Mouse (Mus musculus) ES-E14 (cell line): ENCODE results near the gene Tspoap1. TPM values are rescaled to one million over a fixed set of nuclear protein-coding genes. Genes with fewer than 3 reads are reported as not detected.

Source experiments
- DNase-seq: peaks from one replicate; pipeline ENCODE4 v3.0.0-alpha.2; 2013; ENCODE audit warnings: low read depth, low spot score
- H3K27ac ChIP-seq: 2 replicates; pipeline ENCODE4 v1.5.1; 2012; ENCODE audit warnings: low read depth, mild to moderate bottlenecking, low read length, moderate library complexity, mixed read lengths; ENCODE audit not compliant: poor library complexity, insufficient read depth, severe bottlenecking
- H3K36me3 ChIP-seq: 2 replicates; pipeline ENCODE4 v1.6.1; 2012; ENCODE audit warnings: mild to moderate bottlenecking, low read length, moderate library complexity, mixed read lengths; ENCODE audit not compliant: control insufficient read depth, poor library complexity, insufficient read depth, severe bottlenecking
- H3K4me1 ChIP-seq, 2 experiments: fragments of 150-350 bp in 1 of 2; sonication (generic) in 1 of 2; 2 replicates each; pipeline ENCODE4 v1.6.1; 2012; ENCODE audit warnings: low read length in 2 of 2, mild to moderate bottlenecking in 1 of 2, mixed read lengths in 1 of 2; ENCODE audit not compliant: control insufficient read depth in 2 of 2, insufficient read depth in 2 of 2, poor library complexity in 1 of 2
- H3K4me3 ChIP-seq, 2 experiments: fragments of 150-350 bp in 1 of 2; sonication (generic) in 1 of 2; 2 replicates each; pipeline ENCODE4 v1.5.1; 2012; ENCODE audit warnings: low read length in 2 of 2, low read depth in 1 of 2, mild to moderate bottlenecking in 1 of 2, mixed read lengths in 1 of 2; ENCODE audit not compliant: insufficient read depth in 1 of 2, poor library complexity in 1 of 2, severe bottlenecking in 1 of 2
- H3K9ac ChIP-seq: 2 replicates; pipeline ENCODE4 v1.6.1; 2012; ENCODE audit warnings: low read depth, mild to moderate bottlenecking, low read length, mixed read lengths; ENCODE audit not compliant: poor library complexity, insufficient read depth, severe bottlenecking
- H3K9me3 ChIP-seq: fragments of 150-350 bp; sonication (generic); 2 replicates; pipeline ENCODE4 v1.6.1; 2012; ENCODE audit warnings: low read depth, mild to moderate bottlenecking, low read length; ENCODE audit not compliant: control insufficient read depth, insufficient read depth
- CHD2 ChIP-seq: IDR thresholded peaks from 2 replicates; pipeline ENCODE4 v1.6.1; 2014; ENCODE audit warnings: mild to moderate bottlenecking, low read depth, low read length, inconsistent platforms
- HCFC1 ChIP-seq: IDR thresholded peaks from 2 replicates; pipeline ENCODE4 v1.6.1; 2012; ENCODE audit warnings: low read length, inconsistent platforms, borderline replicate concordance; ENCODE audit not compliant: insufficient read depth
- MAFK ChIP-seq: IDR thresholded peaks from 2 replicates; pipeline ENCODE4 v1.6.1; 2014; ENCODE audit warnings: mild to moderate bottlenecking, low read depth, low read length, inconsistent platforms; ENCODE audit not compliant: insufficient read depth
- ZC3H11A ChIP-seq: IDR thresholded peaks from 2 replicates; pipeline ENCODE4 v1.6.1; 2012; ENCODE audit warnings: low read depth, mild to moderate bottlenecking, inconsistent platforms, low read length, borderline replicate concordance
- ZNF384 ChIP-seq: IDR thresholded peaks from 2 replicates; pipeline ENCODE4 v1.6.1; 2012; ENCODE audit warnings: low read depth, low read length, inconsistent platforms
- in situ Hi-C, 2 experiments: fragments of 600-800 bp; cut with MboI; formaldehyde crosslinking; loops; one replicate each; pipeline ENCODE4 v1.15.1; 2025; ENCODE audit warnings: low sequenced_read_pairs in 2 of 2, inconsistent platforms in 1 of 2; ENCODE audit not compliant: unreplicated experiment in 2 of 2
- total RNA-seq: library from RNA; depleted of rRNA; stranded (reverse); fragments of 300-350 nt; gene quantifications from 2 replicates; pipeline ENCODE4 v1.2.3, GENCODE M21; 2012; rRNA removed

Gene Tspoap1
- total RNA-seq: 1.8 and 5.2 TPM in 2 replicates

DNA sequence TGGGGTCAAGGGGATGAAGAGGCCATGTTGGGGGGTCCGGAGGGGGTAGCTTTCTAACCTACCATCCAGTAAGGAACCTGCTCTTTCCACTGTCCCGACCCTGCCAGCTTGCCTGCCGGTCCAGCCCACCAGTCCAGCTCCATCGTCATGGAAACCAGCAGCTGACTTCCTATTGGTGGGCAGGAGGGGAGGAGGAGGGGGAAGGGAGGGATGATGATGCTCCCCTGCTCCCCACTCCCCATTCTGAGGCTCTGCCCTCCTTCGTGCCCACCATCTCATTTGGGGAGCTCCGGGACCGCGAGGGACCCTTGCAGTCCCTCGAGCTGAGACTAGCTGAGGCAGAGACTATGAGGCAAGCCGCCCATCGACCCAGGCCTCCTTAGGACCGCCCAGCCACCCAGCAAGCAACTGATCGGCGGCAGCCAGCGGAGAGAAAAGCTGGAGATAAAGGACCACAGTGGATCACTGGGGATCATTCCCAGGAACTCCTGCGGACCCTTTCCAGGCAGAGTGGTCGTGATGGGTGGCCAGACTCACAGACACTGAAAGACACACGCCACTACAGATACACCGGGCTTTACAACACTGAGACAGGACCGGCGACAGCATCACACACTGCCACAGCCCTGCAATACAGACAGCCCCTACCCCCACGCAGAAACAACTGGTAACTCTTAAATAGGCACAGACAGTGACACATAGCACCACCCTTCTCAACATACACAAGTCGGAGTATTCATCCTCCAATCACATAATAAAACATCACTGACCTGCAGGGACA lies at the start of gene Tspoap1:
Gene Tspoap1 (plus strand): TSS at position 241 of the 781 bp plus-strand sequence.
- H3K9me3 ChIP-seq: no peaks in the 10 kb centered on the region
- H3K4me1 ChIP-seq: peaks cover 0 to 14% of the 10 kb centered on the region in 2 experiments; a peak in 1 of 4 replicates
- no peak within 1 kb of the TSS for H3K4me3 ChIP-seq
- in situ Hi-C loops: no loop called here
- no peak within 1 kb of the TSS for H3K27ac ChIP-seq
- DNase-seq: no peak
- no peak within 1 kb of the TSS for H3K9ac ChIP-seq
- TF ChIP-seq HCFC1: no peak
- no peak for TF ChIP-seq ZC3H11A
- no peak for TF ChIP-seq ZNF384
- no peak for TF ChIP-seq MAFK
- TF ChIP-seq CHD2: no peak
- H3K36me3 ChIP-seq: no peaks in the 10 kb centered on the region

DNA sequence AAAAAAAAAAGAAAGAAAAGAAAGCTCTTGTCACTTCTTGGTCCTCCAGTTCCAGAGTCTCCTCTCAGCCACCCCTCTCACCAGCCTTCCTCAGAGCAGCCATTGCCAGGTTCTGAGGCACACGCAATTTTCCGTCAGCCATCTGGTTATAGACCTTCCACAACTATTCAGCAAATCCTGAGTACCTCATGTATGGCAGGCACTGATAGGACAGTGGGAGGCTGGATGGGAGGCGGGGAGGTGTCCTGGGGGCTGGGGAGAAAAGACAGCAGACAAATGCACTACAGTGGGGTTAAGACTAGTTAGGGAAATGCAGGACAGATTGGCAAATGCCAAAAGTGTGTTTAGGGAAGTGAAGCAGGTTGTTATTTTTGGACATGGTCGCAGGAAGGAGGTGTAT lies 48.2 kb upstream of the Tspoap1 start:
- Histone ChIP-seq H3K4me1 (peaks cover 12 to 20% of the 10 kb centered on the region in 2 experiments), H3K36me3 (no peaks in the 10 kb centered on the region), H3K9ac (no peak overlapping the region), H3K27ac (no peak overlapping the region), H3K4me3 (no peak overlapping the region), H3K9me3 (no peaks in the 10 kb centered on the region)
- TF ChIP-seq MAFK (no peak), CHD2 (no peak), ZC3H11A (no peak), HCFC1 (no peak), ZNF384 (no peak)
- DNase-seq: no peak
- in situ Hi-C loops: no loop called here

DNA sequence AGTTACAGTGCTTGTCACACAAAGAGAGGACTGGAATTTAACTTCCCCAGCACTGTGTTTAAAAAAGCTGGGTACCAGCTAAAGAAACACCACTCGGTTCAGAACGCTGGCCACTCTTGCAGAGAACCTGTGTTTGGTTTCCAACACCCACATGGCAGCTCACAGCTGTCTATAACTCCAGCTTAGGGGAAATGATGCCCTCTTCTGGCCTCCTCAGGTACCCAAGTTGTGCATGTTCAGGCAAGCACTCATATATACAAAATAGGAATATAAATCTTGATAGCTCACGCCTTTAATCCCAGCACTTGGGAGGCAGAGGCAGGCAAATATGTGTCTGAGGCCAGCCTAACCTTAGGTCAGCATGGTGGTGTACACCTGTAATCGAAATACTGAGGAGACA lies 44.3 kb upstream of the Tspoap1 start:
- H3K36me3 ChIP-seq: no peaks in the 10 kb centered on the region

DNA sequence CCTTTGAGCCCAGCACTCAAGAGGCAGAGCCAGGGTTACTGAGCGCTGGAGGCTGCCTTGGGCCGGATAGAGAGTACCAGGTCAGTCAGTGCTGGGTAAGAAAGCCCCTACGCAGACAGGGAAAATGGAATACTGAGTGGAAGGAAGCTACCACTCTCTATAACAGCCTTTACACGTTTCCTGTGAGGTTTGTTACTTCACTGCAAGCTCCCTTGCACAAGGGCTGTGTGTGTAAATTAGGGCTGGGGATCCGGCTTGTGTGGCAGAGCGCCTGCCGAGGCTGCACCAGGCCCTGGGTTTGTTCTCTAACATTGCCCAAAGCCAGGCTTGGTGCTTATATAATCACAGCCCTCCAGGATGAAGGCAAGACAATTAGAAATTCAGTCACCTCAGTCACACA lies 40.8 kb upstream of the Tspoap1 start:
- no peak for TF ChIP-seq HCFC1
- TF ChIP-seq CHD2: no peak
- no peak for TF ChIP-seq ZNF384
- no peak for TF ChIP-seq MAFK
- TF ChIP-seq ZC3H11A: no peak
- in situ Hi-C loops: loop anchor here in 1 of 2 experiments (5.0 kb wide), 1 partner anchor 52 kb away; no protein-coding TSS in a partner anchor
- H3K4me1 ChIP-seq: no peaks in the 10 kb centered on the region
- H3K9ac ChIP-seq: no peak overlapping the region
- H3K4me3 ChIP-seq: no peak overlapping the region
- DNase-seq: no peak
- no peak overlapping the region for H3K27ac ChIP-seq
- no peaks in the 10 kb centered on the region for H3K36me3 ChIP-seq
- H3K9me3 ChIP-seq: no peaks in the 10 kb centered on the region

More for the DNA sequence above, 44.3 kb upstream of the Tspoap1 start:
- Histone ChIP-seq H3K4me3 (no peak overlapping the region), H3K4me1 (peaks cover under 1 to 3% of the 10 kb centered on the region in 2 experiments; a peak in 2 of 4 replicates), H3K27ac (no peak overlapping the region), H3K9me3 (no peaks in the 10 kb centered on the region), H3K9ac (no peak overlapping the region; the same call in 1 of the 2 replicates)
- TF ChIP-seq CHD2 (no peak), HCFC1 (no peak), MAFK (no peak), ZC3H11A (no peak), ZNF384 (no peak)
- DNase-seq: no peak
- in situ Hi-C loops: loop anchor here in 1 of 2 experiments (5.0 kb wide), 1 partner anchor 49 kb away; no protein-coding TSS in a partner anchor
